Mouse (Mus musculus): ENCODE data around the gene Dcun1d1.

Gene Dcun1d1

GRCm38 (mm10) chr3:35937345-35937744 is at the start of gene Dcun1d1:
Dcun1d1 (minus strand) TSS chr3:35937445.
- DNase-seq = no peak

- no peak for DNase-seq
Measured at GRCm38 (mm10) chr3:35986266-35986665, 49.0 kb upstream of the Dcun1d1 start.

- peak in 1 of 2 experiments; percentile 51 for DNase-seq
Measured at GRCm38 (mm10) chr3:35973551-35973950, 36.3 kb upstream of the Dcun1d1 start.

GRCm38 (mm10) chr3:35972985-35973384 is 35.7 kb upstream of the Dcun1d1 start:
- no peak for DNase-seq

- DNase-seq = no peak
Measured at GRCm38 (mm10) chr3:35971149-35971548, 33.9 kb upstream of the Dcun1d1 start.

GRCm38 (mm10) chr3:35970441-35970840 is 33.2 kb upstream of the Dcun1d1 start:
- peak; percentile 39 to 79 for DNase-seq

GRCm38 (mm10) chr3:35967366-35967921 is 30.2 kb upstream of the Dcun1d1 start:
- DNase-seq = no peak

GRCm38 (mm10) chr3:35966493-35966892 is 29.2 kb upstream of the Dcun1d1 start:
- no peak for DNase-seq

GRCm38 (mm10) chr3:35964928-35965327 is 27.7 kb upstream of the Dcun1d1 start:
- DNase-seq = no peak

- DNase-seq = no peak
Measured at GRCm38 (mm10) chr3:35963921-35964320, 26.7 kb upstream of the Dcun1d1 start.

- no peak for DNase-seq
Measured at GRCm38 (mm10) chr3:35963401-35963800, 26.2 kb upstream of the Dcun1d1 start.

- no peak for DNase-seq
Measured at GRCm38 (mm10) chr3:35962967-35963366, 25.7 kb upstream of the Dcun1d1 start.

GRCm38 (mm10) chr3:35957230-35957629 is 20.0 kb upstream of the Dcun1d1 start:
- DNase-seq = no peak

- no peak for DNase-seq
Measured at GRCm38 (mm10) chr3:35954901-35955575, 17.8 kb upstream of the Dcun1d1 start.

GRCm38 (mm10) chr3:35953816-35954215 is 16.6 kb upstream of the Dcun1d1 start:
- no peak for DNase-seq

- DNase-seq = no peak
Measured at GRCm38 (mm10) chr3:35953184-35953583, 15.9 kb upstream of the Dcun1d1 start.

GRCm38 (mm10) chr3:35948197-35948596 is 11.0 kb upstream of the Dcun1d1 start:
- no peak for DNase-seq

- DNase-seq = no peak
Measured at GRCm38 (mm10) chr3:35940520-35941135, 3.4 kb upstream of the Dcun1d1 start.

- no peak for DNase-seq
Measured at GRCm38 (mm10) chr3:35940047-35940446, 2.8 kb upstream of the Dcun1d1 start.

- no peak for DNase-seq
Measured at GRCm38 (mm10) chr3:35933405-35933777, 3.9 kb downstream of the Dcun1d1 start.

- peak; percentile 75 to 78 for DNase-seq
Measured at GRCm38 (mm10) chr3:35932735-35933404, 4.4 kb downstream of the Dcun1d1 start.

- peak; percentile 32 to 41 for DNase-seq
Measured at GRCm38 (mm10) chr3:35931896-35932727, 5.1 kb downstream of the Dcun1d1 start.

GRCm38 (mm10) chr3:35931359-35931758 is 5.9 kb downstream of the Dcun1d1 start:
- DNase-seq = peak in 1 of 2 experiments; percentile 45
